Mouse (Mus musculus) embryonic facial prominence, embryonic 15.5 days (tissue): ENCODE data around the gene Pgm2l1. TPM values are rescaled to one million over a fixed set of nuclear protein-coding genes. Genes with fewer than 3 reads are reported as not detected.
A peak's percentile ranks its signal among the peaks of the same experiment; 100 is the strongest.

Experiments
- ATAC-seq: fragments of 200-750 bp; cut with Nextera tagmentation; 2 replicates; pipeline ENCODE4 v1.8.0; 2017; ENCODE audit warnings: low read depth, moderate TSS enrichment; ENCODE audit not compliant: insufficient number of reproducible peaks, low FRiP score, low TSS enrichment
- H3K27ac ChIP-seq: fragments of 300-500 bp; sonication (generic); replicated peaks from 2 replicates; pipeline ENCODE4 v1.5.1; 2015; ENCODE audit warnings: mild to moderate bottlenecking, inconsistent platforms
- H3K27me3 ChIP-seq: fragments of 300-500 bp; sonication (generic); 2 replicates; pipeline ENCODE4 v1.6.1; 2015; ENCODE audit warnings: inconsistent platforms
- H3K36me3 ChIP-seq: fragments of 300-500 bp; sonication (generic); 2 replicates; pipeline ENCODE4 v1.6.1; 2015; ENCODE audit warnings: mild to moderate bottlenecking, inconsistent platforms
- H3K4me1 ChIP-seq: fragments of 300-500 bp; sonication (generic); 2 replicates; pipeline ENCODE4 v1.6.1; 2015; ENCODE audit warnings: inconsistent platforms
- H3K4me2 ChIP-seq: fragments of 300-500 bp; sonication (generic); replicated peaks from 2 replicates; pipeline ENCODE4 v1.6.1; 2015; ENCODE audit warnings: mild to moderate bottlenecking, inconsistent platforms
- H3K4me3 ChIP-seq: fragments of 300-500 bp; sonication (generic); replicated peaks from 2 replicates; pipeline ENCODE4 v1.5.1; 2015; ENCODE audit warnings: mild to moderate bottlenecking, inconsistent platforms
- H3K9ac ChIP-seq: fragments of 300-500 bp; sonication (generic); 2 replicates; pipeline ENCODE4 v1.6.1; 2015; ENCODE audit warnings: inconsistent platforms
- H3K9me3 ChIP-seq: fragments of 300-500 bp; sonication (generic); replicated peaks from 2 replicates; pipeline ENCODE4 v1.6.1; 2016; ENCODE audit warnings: inconsistent platforms
- WGBS: fragments of 180-500 bp; shearing (Covaris S2); methylation state at CpG from one replicate; pipeline ENCODE4 v1.1.7; 2015; 5-methylcytosine and 5-hydroxymethylcytosine counted together
- polyA plus RNA-seq: library from polyadenylated mRNA; unstranded; fragments of >200 nt; fragmentation: Nextera tagmentation; extraction: Ambion mirVana; gene quantifications from 2 replicates; pipeline ENCODE4 v1.2.1, GENCODE M21; 2015

Pgm2l1 gene
- polyA plus RNA-seq, 1 experiment from 2014 or later = 3.4 TPM

DNA sequence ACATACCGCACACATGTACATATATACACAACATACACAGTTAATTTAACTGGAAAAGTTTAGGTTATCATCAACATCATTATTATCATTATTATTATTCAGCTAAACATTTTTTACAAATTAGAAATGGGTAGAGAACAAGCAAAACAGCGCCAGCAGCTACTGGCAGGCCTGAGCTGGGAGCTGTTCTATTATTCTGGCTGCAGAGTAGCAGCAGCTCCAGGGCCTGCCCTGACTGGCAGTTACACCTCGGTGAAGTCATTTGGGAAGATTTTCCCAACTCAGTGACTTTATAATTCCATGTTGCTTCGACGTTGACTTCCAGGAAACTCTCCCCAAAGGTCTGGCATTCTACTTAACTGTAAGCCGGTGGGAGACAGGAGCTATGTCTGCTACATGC is 69.5 kb downstream of the Pgm2l1 start:
- Histone ChIP-seq H3K36me3 (peaks cover 4% of the 10 kb centered on the region; the same call in 1 of the 2 replicates), H3K4me1 (0 out of 2 replicates have a peak, but pooled peaks cover 4% of the 10 kb centered on the region), H3K9me3 (no peaks in the 10 kb centered on the region), H3K4me3 (no peak overlapping the region), H3K27ac (no peak overlapping the region), H3K9ac (no peak overlapping the region), H3K4me2 (no peak overlapping the region), H3K27me3 (no peaks in the 10 kb centered on the region)
- WGBS = 57% methylated on average over 6 of the region's 6 CpGs
- ATAC-seq = no peak

DNA sequence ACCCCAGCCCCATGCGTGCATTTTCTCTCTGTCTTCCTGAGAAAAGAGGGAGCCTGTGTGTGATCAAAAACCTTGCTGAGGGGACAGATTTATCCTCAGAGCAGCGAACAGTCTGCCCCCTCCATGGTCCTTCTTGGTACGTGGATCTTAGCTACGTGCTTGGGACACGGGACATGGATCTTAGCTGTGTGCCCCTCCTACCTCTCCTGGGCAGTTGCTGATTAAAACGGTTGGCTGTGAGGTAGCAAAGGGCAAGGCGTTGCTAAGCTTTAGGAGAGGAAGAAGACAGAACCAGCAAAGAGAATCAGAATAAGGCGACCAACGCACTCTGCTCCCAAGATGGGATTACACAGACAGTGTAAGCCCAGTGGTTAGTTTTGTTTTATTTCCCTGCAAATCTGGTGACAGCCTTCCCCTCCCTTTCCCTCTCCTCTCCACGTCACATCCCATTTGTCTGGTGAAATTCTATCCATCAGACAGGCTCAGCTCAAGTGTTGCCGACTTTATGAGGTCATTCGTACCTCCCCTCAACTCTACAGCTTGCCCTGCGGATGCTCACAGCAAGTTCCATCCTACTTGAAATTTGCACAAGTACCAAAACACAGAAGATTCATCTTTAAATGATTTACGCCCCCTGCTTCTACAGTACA is 71.8 kb downstream of the Pgm2l1 start:
- Histone ChIP-seq H3K27me3 (no peaks in the 10 kb centered on the region), H3K4me2 (no peak overlapping the region), H3K9me3 (no peaks in the 10 kb centered on the region), H3K9ac (no peak overlapping the region), H3K4me3 (no peak overlapping the region), H3K27ac (no peak overlapping the region), H3K36me3 (no peaks in the 10 kb centered on the region), H3K4me1 (0 out of 2 replicates have a peak, but pooled peaks cover 4% of the 10 kb centered on the region)
- WGBS = 57% methylated on average over 14 of the region's 14 CpGs
- ATAC-seq = no peak

- Histone ChIP-seq H3K9ac (no peak overlapping the region), H3K36me3 (no peaks in the 10 kb centered on the region), H3K4me2 (no peak overlapping the region), H3K27ac (peak overlapping the region; percentile 71; the same call in 1 of the 2 replicates), H3K9me3 (no peaks in the 10 kb centered on the region), H3K4me3 (no peak overlapping the region), H3K4me1 (0 out of 2 replicates have a peak, but pooled peaks cover 4% of the 10 kb centered on the region), H3K27me3 (no peaks in the 10 kb centered on the region)
- 83% methylated on average over 3 of the region's 3 CpGs for WGBS
- ATAC-seq = no peak
These were observed 74.2 kb downstream of the Pgm2l1 start for GRCm38 (mm10) chr7:100301390-100301789.

- peak; percentile 80 for ATAC-seq
- WGBS = 38% methylated on average over 4 of the region's 4 CpGs
- H3K27me3 ChIP-seq = no peaks in the 10 kb centered on the region
These were observed 75.1 kb downstream of the Pgm2l1 start for GRCm38 (mm10) chr7:100302316-100302715.

GRCm38 (mm10) chr7:100305894-100306293 is 78.7 kb downstream of the Pgm2l1 start:
- Histone ChIP-seq H3K27ac (no peak overlapping the region), H3K9ac (no peak overlapping the region), H3K27me3 (no peaks in the 10 kb centered on the region), H3K4me2 (no peak overlapping the region), H3K4me3 (no peak overlapping the region), H3K9me3 (no peaks in the 10 kb centered on the region), H3K4me1 (peaks cover 20% of the 10 kb centered on the region), H3K36me3 (no peaks in the 10 kb centered on the region)
- 87% methylated on average over 9 of the region's 9 CpGs for WGBS
- ATAC-seq = no peak

More at GRCm38 (mm10) chr7:100302316-100302715, 75.1 kb downstream of the Pgm2l1 start:
- Histone ChIP-seq H3K4me2 (no peak overlapping the region), H3K27ac (peak overlapping the region; percentile 71), H3K9me3 (no peaks in the 10 kb centered on the region), H3K4me1 (0 out of 2 replicates have a peak, but pooled peaks cover 4% of the 10 kb centered on the region), H3K36me3 (no peaks in the 10 kb centered on the region), H3K9ac (no peak overlapping the region), H3K4me3 (no peak overlapping the region)

DNA sequence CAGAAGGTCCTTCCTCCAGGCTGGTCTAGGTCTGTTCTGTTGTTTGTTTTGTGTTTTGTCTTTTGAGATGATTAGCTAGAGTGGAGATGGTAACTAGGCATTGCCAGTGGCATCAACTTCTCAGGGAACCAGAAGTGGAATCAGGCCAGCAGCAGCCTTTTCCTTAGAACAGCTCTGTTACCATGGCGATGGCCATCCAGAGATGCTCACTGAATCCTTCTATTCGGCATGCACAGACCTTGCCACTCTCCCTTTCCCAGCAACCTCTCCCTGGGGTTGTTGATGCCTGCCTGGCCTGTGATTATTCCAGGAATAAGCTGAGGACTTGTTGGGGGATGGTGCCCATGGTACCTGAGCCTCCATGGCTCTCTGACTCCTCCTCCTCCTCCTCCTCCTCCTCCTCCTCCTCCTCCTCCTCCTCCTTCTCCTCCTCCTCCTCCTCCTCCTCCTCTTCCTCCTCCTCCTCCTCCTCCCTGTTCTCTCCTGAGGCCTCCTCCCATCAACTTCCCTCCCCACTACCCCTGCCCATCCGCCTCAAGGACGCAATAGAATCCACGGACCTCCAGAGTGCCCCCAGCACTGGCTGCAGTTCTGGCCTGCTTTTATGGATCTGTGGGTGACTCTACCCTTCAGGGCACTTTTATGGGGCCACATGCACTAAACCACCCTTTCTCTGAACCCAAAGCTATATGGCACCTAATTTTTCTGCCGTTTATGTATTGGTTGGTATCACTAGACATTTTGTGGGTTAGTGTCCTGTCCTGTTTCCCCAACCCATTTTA is 80.9 kb downstream of the Pgm2l1 start:
- Histone ChIP-seq H3K4me3 (no peak overlapping the region), H3K27me3 (no peaks in the 10 kb centered on the region), H3K36me3 (no peaks in the 10 kb centered on the region), H3K27ac (peak overlapping the region; percentile 71; the same call in 1 of the 2 replicates), H3K9me3 (no peaks in the 10 kb centered on the region), H3K4me1 (peaks cover 20% of the 10 kb centered on the region), H3K9ac (no peak overlapping the region), H3K4me2 (no peak overlapping the region)
- ATAC-seq = no peak
- WGBS = 70% methylated on average over 6 of the region's 6 CpGs

DNA sequence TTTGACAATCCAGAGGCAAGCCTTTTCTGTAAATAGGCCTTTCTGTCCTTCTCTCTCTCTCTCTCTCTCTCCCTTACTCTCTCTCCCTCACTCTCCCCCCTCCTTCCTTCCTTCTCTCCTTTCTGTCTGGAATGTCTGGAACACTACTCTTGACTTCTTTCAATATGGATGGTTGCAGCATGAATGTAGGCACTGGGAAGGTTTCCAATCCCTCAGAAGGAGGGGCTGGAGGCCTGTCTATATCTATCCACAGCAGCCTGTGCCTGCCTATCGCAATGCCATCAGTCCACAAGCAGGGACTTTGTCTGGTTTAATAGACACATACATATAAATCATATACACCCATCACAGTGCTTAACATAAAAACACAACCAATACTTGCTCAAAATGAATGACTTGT is 82.0 kb downstream of the Pgm2l1 start:
- H3K27ac ChIP-seq = peak overlapping the region; percentile 71; the same call in 1 of the 2 replicates
- 0 out of 2 replicates have a peak, but pooled peaks have one; percentile 66 for ATAC-seq
- WGBS = 40% methylated on average over 1 of the region's 1 CpGs

GRCm38 (mm10) chr7:100309679-100310078 is 82.5 kb downstream of the Pgm2l1 start:
- Histone ChIP-seq H3K27me3 (no peaks in the 10 kb centered on the region), H3K4me2 (no peak overlapping the region), H3K4me1 (peaks cover 20% of the 10 kb centered on the region), H3K9ac (no peak overlapping the region), H3K27ac (peak overlapping the region; percentile 71), H3K9me3 (no peaks in the 10 kb centered on the region), H3K36me3 (no peaks in the 10 kb centered on the region), H3K4me3 (no peak overlapping the region)
- no peak for ATAC-seq
- 42% methylated on average over 6 of the region's 6 CpGs for WGBS

More for the DNA sequence above, 82.0 kb downstream of the Pgm2l1 start:
- H3K4me2 ChIP-seq = no peak overlapping the region
- H3K27me3 ChIP-seq = no peaks in the 10 kb centered on the region
- H3K36me3 ChIP-seq = no peaks in the 10 kb centered on the region
- no peak overlapping the region for H3K9ac ChIP-seq
- H3K4me3 ChIP-seq = no peak overlapping the region
- H3K9me3 ChIP-seq = no peaks in the 10 kb centered on the region
- peaks cover 20% of the 10 kb centered on the region for H3K4me1 ChIP-seq

- no peaks in the 10 kb centered on the region for H3K36me3 ChIP-seq
- no peak overlapping the region for H3K4me3 ChIP-seq
- 54% methylated on average over 12 of the region's 12 CpGs for WGBS
- H3K4me1 ChIP-seq = peaks cover 20% of the 10 kb centered on the region
- no peak overlapping the region for H3K9ac ChIP-seq
- H3K27ac ChIP-seq = peak overlapping the region; percentile 71; the same call in 1 of the 2 replicates
- ATAC-seq = no peak
- H3K27me3 ChIP-seq = no peaks in the 10 kb centered on the region
- H3K9me3 ChIP-seq = no peaks in the 10 kb centered on the region
- no peak overlapping the region for H3K4me2 ChIP-seq
These were observed 83.1 kb downstream of the Pgm2l1 start for GRCm38 (mm10) chr7:100310290-100310689.

DNA sequence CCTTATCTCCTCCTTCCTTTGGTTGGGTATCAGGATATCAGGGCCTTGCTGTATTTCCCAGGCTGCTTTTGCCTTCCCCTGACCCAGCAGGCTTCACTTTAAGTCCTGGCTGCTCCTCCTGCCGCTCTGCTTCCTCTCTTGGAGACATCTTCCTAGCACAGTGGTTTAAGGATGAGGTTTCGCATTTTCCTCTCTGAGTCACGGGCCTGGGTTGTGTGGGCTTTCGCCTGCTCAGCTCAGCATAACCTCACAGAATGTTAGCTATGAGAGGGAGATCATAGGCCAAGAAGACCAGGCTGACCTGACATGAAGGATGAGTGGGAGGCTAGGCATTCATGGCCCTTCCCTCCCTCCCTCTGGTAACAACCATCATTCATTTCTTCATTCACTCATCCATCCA is 85.5 kb downstream of the Pgm2l1 start:
- Histone ChIP-seq H3K27me3 (no peaks in the 10 kb centered on the region), H3K9ac (no peak overlapping the region), H3K9me3 (no peaks in the 10 kb centered on the region), H3K36me3 (peaks cover 10% of the 10 kb centered on the region; the same call in 1 of the 2 replicates), H3K4me3 (no peak overlapping the region), H3K4me1 (peaks cover 20% of the 10 kb centered on the region), H3K4me2 (no peak overlapping the region), H3K27ac (no peak overlapping the region)
- WGBS = 90% methylated on average over 4 of the region's 4 CpGs
- ATAC-seq = no peak

DNA sequence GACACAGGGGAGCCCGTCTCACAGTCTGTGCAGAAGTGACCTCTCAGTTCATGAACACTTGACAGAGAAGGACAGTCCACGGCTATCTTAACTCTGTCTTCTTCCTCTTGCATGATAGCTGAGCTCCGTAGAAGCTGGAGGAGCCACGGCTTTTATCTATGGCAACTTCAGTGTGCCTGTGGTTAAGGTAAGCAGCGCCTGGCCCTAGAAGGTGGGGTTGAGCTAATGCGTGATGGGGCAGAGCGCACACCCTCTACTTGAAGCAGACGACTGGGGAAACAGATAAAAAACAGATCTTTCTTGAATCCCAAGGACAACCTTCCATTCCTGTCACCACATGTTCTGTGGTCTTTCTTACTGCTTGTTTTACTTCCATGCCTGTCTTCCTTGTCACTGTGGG is 89.7 kb downstream of the Pgm2l1 start:
- Histone ChIP-seq H3K4me2 (no peak overlapping the region), H3K4me1 (no peaks in the 10 kb centered on the region), H3K4me3 (no peak overlapping the region), H3K9ac (no peak overlapping the region), H3K36me3 (peaks cover 18% of the 10 kb centered on the region), H3K27me3 (no peaks in the 10 kb centered on the region), H3K9me3 (no peaks in the 10 kb centered on the region), H3K27ac (no peak overlapping the region)
- WGBS = 82% methylated on average over 8 of the region's 8 CpGs
- ATAC-seq = no peak
